Comparison of ENCODE assay signal across 22 mouse cellular contexts in genomic region chr8:119269576-119269975, GRCm38 (mm10).
DNase-seq lines count a peak whose midpoint lies in the region; ATAC-seq and TF ChIP-seq lines count a peak whose summit lies in the region.
"Had no signal": no experiment of that assay in that cellular context is flagged by ENCODE, and none has a peak within 500 bp of the region (broad histone marks: within the 10 kb centered on the region; RNA-seq: fewer than 3 reads in every experiment).

No protein-coding gene starts in this region.

- no peak overlapping the region for H3K9ac ChIP-seq in lung, postnatal 0 days (replicated peaks; ENCODE audit: low read depth)
- H3K9ac ChIP-seq: embryonic facial prominence, embryonic 12.5 days; embryonic facial prominence, embryonic 15.5 days; forebrain, embryonic 15.5 days; hindbrain, embryonic 12.5 days; hindbrain, embryonic 15.5 days had no signal

- no peak for ATAC-seq in lung, postnatal 0 days
- ATAC-seq: forebrain, embryonic 15.5 days; Patski had no signal

- H3K4me3 ChIP-seq in lung, postnatal 0 days (ENCODE audit: low read depth, low read length): no peak overlapping the region
- H3K4me3 ChIP-seq: embryonic facial prominence, embryonic 12.5 days; embryonic facial prominence, embryonic 15.5 days; forebrain, embryonic 15.5 days; hindbrain, embryonic 12.5 days; hindbrain, embryonic 15.5 days had no signal

- H3K4me1 ChIP-seq in lung, postnatal 0 days (ENCODE audit: insufficient read depth, low read depth, low read length): no peaks in the 10 kb centered on the region
- H3K4me1 ChIP-seq: embryonic facial prominence, embryonic 12.5 days; embryonic facial prominence, embryonic 15.5 days; forebrain, embryonic 15.5 days; hindbrain, embryonic 12.5 days; hindbrain, embryonic 15.5 days had no signal

- peak; percentile 23 for DNase-seq in lung, postnatal 0 days (ENCODE audit: low spot score)
- no peak for DNase-seq in lung, adult 18-20 months
- peak; percentile 33 for DNase-seq in 3T3-L1 (ENCODE audit: low read depth, low spot score)
- DNase-seq in 416B (ENCODE audit: low read depth): peak; percentile 76
- no peak for DNase-seq in ovary, postnatal 10 days (ENCODE audit: low spot score)
- no peak for DNase-seq in liver
- DNase-seq: adrenal gland, postnatal 10 days; adrenal gland, postnatal 36 days; B cell, adult 2 months; cerebellum, adult 2 months; cerebellum, adult 9-11 months; cerebellum, postnatal 25 days; gastrocnemius, postnatal 14 days; heart, adult 11 months had no signal

- H3K27me3 ChIP-seq in lung, postnatal 0 days (replicated peaks; ENCODE audit: insufficient read depth, low read length): no peaks in the 10 kb centered on the region
- H3K27me3 ChIP-seq: embryonic facial prominence, embryonic 12.5 days; embryonic facial prominence, embryonic 15.5 days; forebrain, embryonic 15.5 days; hindbrain, embryonic 12.5 days; hindbrain, embryonic 15.5 days; Patski had no signal

- no peaks in the 10 kb centered on the region for H3K36me3 ChIP-seq in lung, postnatal 0 days (ENCODE audit: insufficient read depth, low read length)
- H3K36me3 ChIP-seq: embryonic facial prominence, embryonic 12.5 days; embryonic facial prominence, embryonic 15.5 days; forebrain, embryonic 15.5 days; G1E; hindbrain, embryonic 12.5 days; hindbrain, embryonic 15.5 days had no signal

- H3K9me3 ChIP-seq in lung, postnatal 0 days (ENCODE audit: low read length): no peaks in the 10 kb centered on the region
- H3K9me3 ChIP-seq: embryonic facial prominence, embryonic 12.5 days; embryonic facial prominence, embryonic 15.5 days; forebrain, embryonic 15.5 days; hindbrain, embryonic 12.5 days; hindbrain, embryonic 15.5 days had no signal

- no peak overlapping the region for H3K27ac ChIP-seq in lung, postnatal 0 days (ENCODE audit: low read length)
- H3K27ac ChIP-seq: embryonic facial prominence, embryonic 12.5 days; embryonic facial prominence, embryonic 15.5 days; forebrain, embryonic 15.5 days; hindbrain, embryonic 12.5 days; hindbrain, embryonic 15.5 days had no signal

- no peak for TF ChIP-seq CTCF in lung, postnatal 0 days (IDR thresholded peaks at IDR 0.05)

- H3K4me2 ChIP-seq in lung, postnatal 0 days (replicated peaks; ENCODE audit: low read depth, low read length): no peak overlapping the region
- H3K4me2 ChIP-seq: embryonic facial prominence, embryonic 12.5 days; embryonic facial prominence, embryonic 15.5 days; forebrain, embryonic 15.5 days; heart, embryonic 11.5 days; hindbrain, embryonic 12.5 days; hindbrain, embryonic 15.5 days had no signal

- WGBS in lung, postnatal 0 days: 54% methylated on average over 3 of the region's 3 CpGs

- no peak for TF ChIP-seq EP300 in lung, postnatal 0 days (IDR thresholded peaks at IDR 0.05)

Comparison
In these comparisons a context has a peak if more than half of its experiments do, and no peak if none do; other contexts are left out.
1. DNase-seq: peak in lung, postnatal 0 days (single experiment), 3T3-L1 (single experiment) and 416B (single experiment); none in lung, adult 18-20 months (0 of 2), ovary, postnatal 10 days (single experiment) and liver (single experiment).